8 mouse cellular contexts compared by ENCODE assay signal in genomic region chr19:42217374-42217763, GRCm38 (mm10). TPM values are rescaled to one million over a fixed set of nuclear protein-coding genes. Genes with fewer than 3 reads are reported as not detected.
DNase-seq lines count a peak whose midpoint lies in the region; ATAC-seq lines count a peak whose summit lies in the region.

No protein-coding gene starts in this region.

- DNase-seq in heart, postnatal 36 days, result peak; percentile 20 to 26
- no peak for DNase-seq in heart, postnatal 25 days (ENCODE audit: low spot score)
- peak; percentile 45 for DNase-seq in A20 (ENCODE audit: low read depth, low spot score)
- peak; percentile 68 for DNase-seq in adrenal gland, postnatal 10 days
- DNase-seq in embryonic facial prominence, embryonic 11.5 days (ENCODE audit: low spot score), result peak; percentile 33
- peak; percentile 39 for DNase-seq in skeletal muscle tissue, adult 2 months (ENCODE audit: low read depth, low spot score)
- DNase-seq in natural killer cell, adult 2 months (ENCODE audit: low spot score in 2 of 2), result no peak

- ATAC-seq in embryonic facial prominence, embryonic 11.5 days (replicated peaks; ENCODE audit: insufficient number of reproducible peaks, low FRiP score, low TSS enrichment, low read depth), result no peak
- peak; percentile 45; the same call in 1 of the 2 replicates for ATAC-seq in megakaryocyte, adult 5-6 weeks (ENCODE audit: poor library complexity, severe bottlenecking)

- intact Hi-C loops in heart, postnatal 36 days (cut with DNase I), result loop anchor here (1.0 kb wide), 1 partner anchor 55 kb away; no protein-coding TSS in a partner anchor
- intact Hi-C loops in heart, postnatal 25 days (cut with DNase I), result loop anchor here (1.0 kb wide), 1 partner anchor 55 kb away; no protein-coding TSS in a partner anchor

- H3K9me3 ChIP-seq in embryonic facial prominence, embryonic 11.5 days (replicated peaks; ENCODE audit: control insufficient read depth, low read length), result no peaks in the 10 kb centered on the region

- H3K27ac ChIP-seq in embryonic facial prominence, embryonic 11.5 days (replicated peaks; ENCODE audit: low read depth, low read length), result no peak overlapping the region

- no peak overlapping the region for H3K4me2 ChIP-seq in embryonic facial prominence, embryonic 11.5 days (ENCODE audit: low read depth, low read length)

- H3K4me1 ChIP-seq in embryonic facial prominence, embryonic 11.5 days (ENCODE audit: control insufficient read depth, insufficient read depth, low read length), result no peaks in the 10 kb centered on the region

- no peak overlapping the region for H3K4me3 ChIP-seq in embryonic facial prominence, embryonic 11.5 days (ENCODE audit: low read depth, low read length)

- WGBS in embryonic facial prominence, embryonic 11.5 days, result 30% methylated on average over 2 of the region's 2 CpGs

- H3K27me3 ChIP-seq in embryonic facial prominence, embryonic 11.5 days (ENCODE audit: control insufficient read depth, insufficient read depth, low read length), result no peaks in the 10 kb centered on the region

- no peak overlapping the region for H3K9ac ChIP-seq in embryonic facial prominence, embryonic 11.5 days (replicated peaks; ENCODE audit: low read length)

- no peaks in the 10 kb centered on the region for H3K36me3 ChIP-seq in embryonic facial prominence, embryonic 11.5 days (replicated peaks; ENCODE audit: control insufficient read depth, insufficient read depth, low read depth, low read length)

RNA-seq across cellular contexts. Expression of gene Sfrp5, which starts 15.3 kb away (rescaled TPM):
- total RNA-seq in heart, postnatal 36 days (2021), result 1 to 10 TPM; 5.1 to 5.3 TPM
- 1 to 10 TPM; 5.3 to 7.9 TPM for total RNA-seq in heart, postnatal 25 days (2021)
- total RNA-seq in adrenal gland, postnatal 10 days (2021), result 1 to 10 TPM; 5.1 to 6.2 TPM
- 0.64 and 1.2 TPM in 2 replicates for polyA plus RNA-seq in embryonic facial prominence, embryonic 11.5 days (2014; fragmentation: Nextera tagmentation; extraction: Ambion mirVana)
- total RNA-seq in megakaryocyte, adult 5-6 weeks (2015), result not detected in 2 replicates
- not detected in 2 replicates for total RNA-seq in megakaryocyte, adult 5-6 weeks (2017)

RNA-seq across cellular contexts. Expression of gene Golga7b, which starts 30.0 kb away (rescaled TPM):
- under 1 TPM; 0.49 to 0.97 TPM for total RNA-seq in heart, postnatal 36 days (2021)
- under 1 TPM; 0.67 to 0.83 TPM for total RNA-seq in heart, postnatal 25 days (2021)
- total RNA-seq in adrenal gland, postnatal 10 days (2021), result 1 to 10 TPM in 1 of 2 experiments, under 1 TPM in 1; 0.99 to 2.3 TPM
- polyA plus RNA-seq in embryonic facial prominence, embryonic 11.5 days (2014; fragmentation: Nextera tagmentation; extraction: Ambion mirVana), result 0.73 and 1.2 TPM in 2 replicates
- not detected in 2 replicates for total RNA-seq in megakaryocyte, adult 5-6 weeks (2015)
- total RNA-seq in megakaryocyte, adult 5-6 weeks (2017), result not detected in 2 replicates

RNA-seq across cellular contexts. Expression of gene Zfyve27, which starts 53.6 kb away (rescaled TPM):
- 10 to 100 TPM; 25.6 to 25.8 TPM for total RNA-seq in heart, postnatal 36 days (2021)
- total RNA-seq in heart, postnatal 25 days (2021), result 10 to 100 TPM; 18.3 to 23.0 TPM
- total RNA-seq in adrenal gland, postnatal 10 days (2021), result 10 to 100 TPM; 36.9 to 52.9 TPM
- 10.2 and 14.0 TPM in 2 replicates for polyA plus RNA-seq in embryonic facial prominence, embryonic 11.5 days (2014; fragmentation: Nextera tagmentation; extraction: Ambion mirVana)
- 7.9 and 13.1 TPM in 2 replicates for total RNA-seq in megakaryocyte, adult 5-6 weeks (2015)
- total RNA-seq in megakaryocyte, adult 5-6 weeks (2017), result 21.3 and 26.3 TPM in 2 replicates

Comparison
In these comparisons a context has a peak if more than half of its experiments do, and no peak if none do; other contexts are left out.
1. DNase-seq: peak in heart, postnatal 36 days (2 of 2), A20 (single experiment), adrenal gland, postnatal 10 days (single experiment), embryonic facial prominence, embryonic 11.5 days (single experiment) and skeletal muscle tissue, adult 2 months (single experiment); none in heart, postnatal 25 days (single experiment) and natural killer cell, adult 2 months (0 of 2).
2. RNA of gene Sfrp5, which starts 15.3 kb away (total RNA-seq): 5.3 to 7.9 TPM in heart, postnatal 25 days, 5.1 to 6.2 TPM in adrenal gland, postnatal 10 days and 5.1 to 5.3 TPM in heart, postnatal 36 days; not detected in megakaryocyte, adult 5-6 weeks; every median in the first group is over 4 times any median in the second.